Mouse (Mus musculus) heart, adult 2 months (tissue): ENCODE measurements at regions not wholly inside any gene's neighbourhood (a gene's known extent, or its start where the extent isn't known, plus 50 kb on each side); places are given as distances from the start of the nearest gene placed in this dataset.

Source experiments
- CTCF ChIP-seq: fragments of 200-600 bp; IDR thresholded peaks from 2 replicates; pipeline ENCODE4 v1.8.1; 2022; ENCODE audit warnings: antibody characterized with exemption, mild to moderate bottlenecking, moderate library complexity
- EP300 ChIP-seq: fragments of 200-500 bp; IDR thresholded peaks from 2 replicates; pipeline ENCODE4 v1.6.1; 2011; ENCODE audit warnings: low read depth, low read length, control low read depth; ENCODE audit not compliant: insufficient read depth

DNA sequence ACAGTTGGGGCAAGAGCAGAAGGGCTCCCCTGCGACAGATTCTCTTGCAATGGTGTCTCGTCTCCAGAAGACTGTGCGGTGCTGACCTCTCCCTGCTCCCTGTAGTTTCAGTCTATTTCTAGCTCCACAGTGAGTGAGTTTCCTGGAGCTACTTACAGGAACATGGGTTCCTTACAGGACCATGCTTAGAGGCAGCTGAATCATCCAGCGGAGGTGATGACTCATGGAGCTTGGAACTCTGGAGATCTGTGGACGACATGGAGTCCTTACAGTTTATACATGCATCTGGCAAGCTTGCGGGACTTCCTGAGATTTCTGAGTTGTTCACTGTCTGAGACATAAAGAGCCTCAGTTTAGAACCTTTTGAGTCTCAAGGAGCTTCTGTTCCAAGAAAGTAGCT is 50.0 kb upstream of the Nt5e start:
- TF ChIP-seq CTCF (no peak), EP300 (no peak)
